Mouse (Mus musculus): ENCODE measurements around the gene Rara. TPM values are rescaled to one million over a fixed set of nuclear protein-coding genes. Genes with fewer than 3 reads are reported as not detected.

Rara gene
- polyA plus RNA-seq, 1 experiment from 2014 or later: 53.5 TPM

DNA sequence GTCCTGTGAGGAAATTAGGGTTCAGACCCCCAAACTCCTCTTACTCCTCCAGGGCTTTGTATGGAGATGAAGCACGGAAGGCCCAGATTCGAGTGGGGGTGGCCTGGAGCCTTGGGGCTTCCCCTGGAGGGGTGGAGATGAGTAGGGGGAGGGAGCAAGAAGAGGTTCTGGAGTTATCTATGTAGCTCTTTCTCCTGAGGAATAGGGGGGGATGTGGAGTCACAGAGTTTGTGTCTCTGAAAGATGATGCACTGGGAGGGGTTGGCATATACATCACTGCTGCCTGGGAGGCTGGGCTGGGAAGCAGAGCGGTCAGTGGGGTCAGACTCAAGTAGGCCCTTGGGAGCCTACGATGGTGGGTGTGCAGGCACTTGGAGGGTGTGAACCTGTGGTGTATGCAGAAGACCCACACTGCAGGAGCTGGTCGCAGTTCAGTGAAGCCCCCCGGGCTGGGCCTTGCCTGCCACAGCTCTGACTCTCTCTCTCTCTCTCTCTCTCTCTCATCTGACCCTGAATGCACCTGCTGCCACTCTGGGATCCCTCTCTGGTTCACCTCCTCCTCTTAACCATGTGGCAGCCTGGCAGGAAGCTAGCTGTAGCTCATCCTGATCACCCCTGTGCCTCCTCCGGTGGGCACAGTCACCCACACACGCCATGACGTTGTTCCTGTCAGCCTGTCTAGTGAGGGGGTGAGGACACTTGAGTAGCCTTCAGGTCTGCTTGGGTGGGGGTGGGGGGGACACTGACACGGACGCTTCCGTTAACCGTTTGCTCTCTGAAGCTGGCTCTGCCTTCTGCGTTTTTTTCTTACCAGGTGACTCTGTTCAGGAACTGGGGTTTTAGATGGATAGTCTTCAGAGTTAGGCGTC lies 11.7 kb downstream of the Rara start:
- peaks cover 86% of the 10 kb centered on the region for H3K4me1 ChIP-seq
- peak overlapping the region; percentile 81 for H3K4me3 ChIP-seq (replicated peaks)
- H3K9ac ChIP-seq: peak overlapping the region; percentile 75
- WGBS: 23% methylated on average over 15 of the region's 15 CpGs
- ATAC-seq (ENCODE audit: insufficient number of reproducible peaks, low FRiP score, low TSS enrichment, low read depth): no peak
- H3K27ac ChIP-seq (replicated peaks): peak overlapping the region; percentile 96
- H3K4me2 ChIP-seq (replicated peaks): peak overlapping the region; percentile 80
- no peaks in the 10 kb centered on the region for H3K27me3 ChIP-seq
- H3K36me3 ChIP-seq: no peaks in the 10 kb centered on the region
- H3K9me3 ChIP-seq (replicated peaks): no peaks in the 10 kb centered on the region

DNA sequence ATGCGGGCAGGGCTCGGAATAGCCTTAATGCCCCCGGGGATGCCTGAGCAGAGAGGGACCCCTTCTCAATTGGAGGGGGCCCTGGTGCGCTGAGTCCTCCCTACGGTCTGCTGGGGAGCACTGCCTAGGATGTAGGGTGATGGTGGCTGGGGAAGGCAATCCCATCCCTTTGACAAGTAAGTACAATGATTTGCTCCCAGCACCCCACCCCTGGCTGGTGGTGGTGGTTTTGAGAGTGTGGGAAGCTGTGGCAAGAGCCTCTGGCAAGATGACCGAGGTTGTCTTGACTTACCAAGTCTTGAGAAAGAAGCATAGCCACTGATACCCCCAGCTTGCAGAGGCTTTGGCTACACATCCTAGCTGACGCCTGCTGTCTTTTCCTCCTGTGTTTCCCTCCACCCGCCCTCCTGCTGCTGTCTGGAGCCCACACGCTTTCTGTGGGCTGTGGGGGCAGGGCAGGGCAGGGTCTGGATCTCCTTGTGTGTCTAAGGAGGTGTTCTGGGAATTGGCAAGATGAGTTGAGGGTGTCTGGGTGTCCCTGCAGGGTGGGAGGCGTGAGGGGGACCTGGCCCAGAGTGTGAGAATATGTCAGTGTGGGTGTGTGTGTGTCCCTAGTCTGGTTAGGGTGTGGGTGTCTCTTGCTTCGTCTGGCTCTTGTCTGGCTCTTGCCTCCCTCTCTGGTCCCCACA lies 12.5 kb downstream of the Rara start:
- Histone ChIP-seq H3K9ac (peak overlapping the region; percentile 75; the same call in 1 of the 2 replicates), H3K4me2 (replicated peaks) (peak overlapping the region; percentile 80), H3K27me3 (no peaks in the 10 kb centered on the region), H3K4me3 (replicated peaks) (peak overlapping the region; percentile 81), H3K4me1 (peaks cover 87% of the 10 kb centered on the region), H3K9me3 (replicated peaks) (no peaks in the 10 kb centered on the region), H3K36me3 (no peaks in the 10 kb centered on the region), H3K27ac (replicated peaks) (peak overlapping the region; percentile 96)
- ATAC-seq (ENCODE audit: insufficient number of reproducible peaks, low FRiP score, low TSS enrichment, low read depth): no peak
- 25% methylated on average over 11 of the region's 11 CpGs for WGBS

DNA sequence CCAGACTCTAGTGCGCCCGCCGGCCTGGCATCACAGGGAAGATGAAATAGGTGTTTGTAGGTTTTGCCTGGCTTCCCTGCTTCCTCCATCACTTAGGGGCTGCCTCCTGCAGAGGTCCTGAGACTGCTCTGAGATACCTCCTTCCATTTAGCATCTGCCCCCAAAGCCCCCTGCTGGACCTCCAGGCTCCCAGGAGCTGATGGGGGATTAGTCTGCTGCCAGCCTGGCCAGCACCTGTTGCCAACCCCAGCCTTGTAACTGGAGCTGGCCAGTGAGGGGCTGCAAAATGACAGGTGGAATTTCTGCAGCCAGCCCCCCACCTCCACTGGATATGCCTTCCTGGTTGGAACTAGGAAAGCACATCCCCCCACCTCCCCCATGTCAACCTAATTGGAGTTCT lies 13.2 kb downstream of the Rara start:
- WGBS: 13% methylated on average over 3 of the region's 3 CpGs
- Histone ChIP-seq H3K9me3 (replicated peaks) (no peaks in the 10 kb centered on the region), H3K4me1 (peaks cover 88% of the 10 kb centered on the region), H3K4me3 (replicated peaks) (peak overlapping the region; percentile 81), H3K9ac (peak overlapping the region; percentile 24; the same call in 1 of the 2 replicates), H3K27ac (replicated peaks) (peak overlapping the region; percentile 96), H3K27me3 (no peaks in the 10 kb centered on the region), H3K4me2 (replicated peaks) (peak overlapping the region; percentile 80), H3K36me3 (no peaks in the 10 kb centered on the region)
- ATAC-seq (ENCODE audit: insufficient number of reproducible peaks, low FRiP score, low TSS enrichment, low read depth): no peak

DNA sequence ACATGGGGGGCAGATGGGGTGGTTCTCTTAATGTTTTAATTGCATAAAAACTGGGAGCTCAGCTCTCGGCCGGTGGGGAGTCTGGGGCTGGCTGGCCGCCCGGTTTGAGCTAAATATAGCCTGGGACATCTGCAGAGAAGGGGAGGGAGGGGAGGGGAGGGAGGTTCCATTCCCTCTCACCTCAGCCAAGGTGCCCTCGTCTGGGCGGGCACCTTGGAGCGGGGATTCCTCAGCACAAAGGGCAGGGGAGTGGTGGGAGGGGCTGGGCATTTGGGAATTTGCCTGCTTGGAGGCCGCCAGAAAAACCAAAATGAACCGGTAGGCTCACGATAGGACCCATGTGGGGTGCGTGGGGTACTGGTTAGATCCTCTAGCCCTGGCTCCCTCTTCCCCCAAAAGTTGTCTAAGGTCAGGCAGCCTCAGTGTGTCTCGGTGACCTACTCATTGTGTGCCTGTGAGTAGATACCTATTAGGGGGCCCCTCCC lies 13.8 kb downstream of the Rara start:
- peak overlapping the region; percentile 24 for H3K9ac ChIP-seq
- peaks cover 88% of the 10 kb centered on the region for H3K4me1 ChIP-seq
- no peaks in the 10 kb centered on the region for H3K9me3 ChIP-seq (replicated peaks)
- WGBS: 5% methylated on average over 12 of the region's 12 CpGs
- peak overlapping the region; percentile 81 for H3K4me3 ChIP-seq (replicated peaks)
- H3K27ac ChIP-seq (replicated peaks): peak overlapping the region; percentile 96
- ATAC-seq (ENCODE audit: insufficient number of reproducible peaks, low FRiP score, low TSS enrichment, low read depth): no peak
- H3K36me3 ChIP-seq: no peaks in the 10 kb centered on the region
- no peaks in the 10 kb centered on the region for H3K27me3 ChIP-seq
- peak overlapping the region; percentile 80 for H3K4me2 ChIP-seq (replicated peaks)

DNA sequence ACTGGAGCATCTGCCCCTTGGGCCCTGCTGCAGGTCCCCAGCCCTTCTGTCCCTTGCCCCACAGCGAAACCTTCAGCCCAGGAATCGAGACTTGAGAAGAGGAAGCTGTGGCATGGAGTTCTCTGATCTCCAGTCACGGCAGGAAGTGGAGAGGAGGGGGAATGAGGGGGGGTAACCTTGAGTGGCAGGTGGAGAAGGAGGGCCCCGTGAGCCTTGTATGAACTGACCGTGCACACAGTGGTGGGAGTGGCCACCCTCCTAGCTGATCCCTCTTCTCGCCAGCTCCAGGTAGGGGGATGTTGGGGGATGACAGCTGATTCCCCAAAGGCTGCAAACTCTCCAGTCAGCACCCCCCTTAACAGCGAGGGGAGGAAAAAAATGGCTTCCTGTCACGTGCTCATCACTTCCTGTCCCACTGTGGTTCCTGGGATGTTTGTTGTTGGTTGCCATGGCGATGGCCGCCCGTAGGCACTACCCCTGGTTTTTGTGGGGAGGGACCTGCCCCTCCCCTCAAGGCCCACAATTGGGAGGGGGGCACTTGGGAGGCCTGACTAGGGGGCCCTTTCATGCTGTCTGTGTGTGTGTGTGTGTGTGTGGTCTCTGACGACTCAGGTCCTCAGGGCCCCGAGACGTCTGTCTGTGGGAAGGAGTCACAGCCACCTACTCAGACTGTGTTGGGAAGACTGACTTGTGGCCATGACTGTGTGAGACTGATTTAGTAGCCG lies 14.4 kb downstream of the Rara start:
- H3K27me3 ChIP-seq: no peaks in the 10 kb centered on the region
- peak overlapping the region; percentile 81 for H3K4me3 ChIP-seq (replicated peaks)
- H3K9ac ChIP-seq: peak overlapping the region; percentile 24; the same call in 1 of the 2 replicates
- WGBS: 4% methylated on average over 15 of the region's 15 CpGs
- H3K9me3 ChIP-seq (replicated peaks): no peaks in the 10 kb centered on the region
- no peaks in the 10 kb centered on the region for H3K36me3 ChIP-seq
- ATAC-seq (ENCODE audit: insufficient number of reproducible peaks, low FRiP score, low TSS enrichment, low read depth): no peak
- H3K27ac ChIP-seq (replicated peaks): peak overlapping the region; percentile 96
- H3K4me2 ChIP-seq (replicated peaks): peak overlapping the region; percentile 80
- H3K4me1 ChIP-seq: peaks cover 85% of the 10 kb centered on the region

DNA sequence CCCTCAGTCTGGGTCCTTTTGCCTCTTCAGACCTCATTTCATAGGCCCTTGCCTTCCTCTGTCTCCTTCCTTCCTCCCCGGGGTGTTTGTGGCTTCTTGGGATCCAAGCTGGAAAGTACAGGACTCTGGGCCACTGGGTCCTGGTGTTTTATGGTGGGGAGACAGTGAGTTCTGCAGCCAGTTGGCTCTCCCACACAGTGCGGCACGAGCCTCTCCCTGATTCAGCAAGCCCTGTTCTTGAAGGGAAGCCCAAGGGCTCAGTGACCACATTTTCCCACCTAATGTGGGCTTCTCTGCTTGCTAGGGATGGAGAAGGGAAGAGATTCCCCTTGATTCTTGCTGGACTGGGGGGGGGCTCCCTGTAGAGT lies 14.9 kb downstream of the Rara start:
- peaks cover 88% of the 10 kb centered on the region for H3K4me1 ChIP-seq
- no peak overlapping the region for H3K9ac ChIP-seq
- H3K36me3 ChIP-seq: no peaks in the 10 kb centered on the region
- peak overlapping the region; percentile 81; the same call in 1 of the 2 replicates for H3K4me3 ChIP-seq (replicated peaks)
- H3K4me2 ChIP-seq (replicated peaks): peak overlapping the region; percentile 80
- H3K27ac ChIP-seq (replicated peaks): peak overlapping the region; percentile 96
- H3K9me3 ChIP-seq (replicated peaks): no peaks in the 10 kb centered on the region
- WGBS: 41% methylated on average over 3 of the region's 3 CpGs
- ATAC-seq (ENCODE audit: insufficient number of reproducible peaks, low FRiP score, low TSS enrichment, low read depth): no peak
- no peaks in the 10 kb centered on the region for H3K27me3 ChIP-seq

DNA sequence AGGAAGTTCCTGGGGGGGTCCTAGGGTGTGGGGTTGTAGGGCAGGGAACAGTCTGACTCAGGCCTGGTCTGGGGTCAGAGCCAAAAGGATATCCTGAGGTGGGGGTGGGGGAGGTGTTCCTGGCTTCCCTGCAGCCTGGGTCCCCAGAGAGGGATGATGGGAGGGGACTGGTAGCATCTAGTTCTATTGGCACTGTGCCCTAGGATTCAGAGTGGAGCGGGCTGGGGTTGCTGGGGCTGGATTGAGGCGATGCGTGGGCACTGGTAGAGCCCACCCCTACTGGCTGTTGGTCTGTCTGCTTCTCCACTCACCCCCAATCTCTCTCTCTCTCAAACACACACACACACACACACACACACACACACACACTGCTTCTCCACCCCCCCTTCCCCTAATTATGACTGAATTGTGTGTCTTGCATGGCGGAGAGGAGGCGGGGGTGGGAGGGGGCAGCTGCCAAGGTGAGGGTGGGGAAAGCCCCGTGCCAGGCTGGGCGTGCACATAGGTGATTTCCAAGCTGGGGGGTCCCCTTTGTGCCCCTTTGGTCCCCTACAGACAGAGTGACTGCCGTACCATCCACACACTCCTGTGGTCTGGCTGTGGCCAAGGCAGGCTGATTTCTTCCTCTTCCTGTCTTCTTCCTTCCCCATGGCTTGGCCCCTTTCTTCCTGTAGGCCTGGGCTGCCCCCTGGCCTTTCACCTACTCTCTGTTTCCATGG lies 15.5 kb downstream of the Rara start:
- H3K4me3 ChIP-seq (replicated peaks): 0 out of 2 replicates have a peak overlapping the region, but pooled peaks have one; percentile 0
- H3K27me3 ChIP-seq: no peaks in the 10 kb centered on the region
- peak overlapping the region; percentile 96 for H3K27ac ChIP-seq (replicated peaks)
- WGBS: 29% methylated on average over 8 of the region's 8 CpGs
- H3K9me3 ChIP-seq (replicated peaks): no peaks in the 10 kb centered on the region
- peak; percentile 16; the same call in 1 of the 2 replicates for ATAC-seq (ENCODE audit: insufficient number of reproducible peaks, low FRiP score, low TSS enrichment, low read depth)
- H3K9ac ChIP-seq: no peak overlapping the region
- peaks cover 94% of the 10 kb centered on the region for H3K4me1 ChIP-seq
- peak overlapping the region; percentile 80 for H3K4me2 ChIP-seq (replicated peaks)
- no peaks in the 10 kb centered on the region for H3K36me3 ChIP-seq

DNA sequence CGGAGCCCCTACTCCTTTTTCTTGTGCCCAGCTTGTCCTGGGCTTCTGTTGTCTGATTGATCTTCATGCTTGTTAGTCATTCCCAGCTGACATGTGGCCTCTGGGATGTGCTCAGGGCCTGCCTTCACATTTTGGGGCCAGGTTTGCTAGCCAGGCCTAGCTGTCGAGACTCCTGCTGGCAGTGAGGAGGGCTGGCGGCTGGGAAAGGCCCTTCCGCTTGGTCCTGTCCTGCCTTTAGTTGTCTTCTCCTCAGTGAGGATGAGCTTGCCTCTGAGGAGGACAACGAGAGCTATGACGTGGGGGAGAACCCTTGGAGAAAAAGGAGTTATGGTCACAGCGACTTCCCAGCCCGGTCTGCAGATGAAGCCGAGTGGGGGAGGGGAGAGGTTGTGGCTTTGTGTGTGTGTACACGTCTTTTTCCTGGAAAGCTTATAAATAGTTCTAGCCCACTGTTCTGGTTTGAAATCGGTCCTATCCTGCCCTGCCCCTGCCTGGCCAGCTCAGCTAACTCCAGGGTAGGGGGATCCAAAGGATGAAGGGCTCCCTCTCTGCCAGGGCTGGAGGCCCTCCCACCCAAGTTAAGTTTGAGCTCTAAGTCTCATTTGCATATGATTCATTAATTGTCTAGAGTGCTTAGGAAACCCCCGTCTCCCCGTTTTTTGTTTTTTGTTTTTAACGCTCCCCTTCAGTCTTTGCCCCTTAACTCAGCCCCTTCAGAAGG lies 16.3 kb downstream of the Rara start:
- no peak for ATAC-seq (ENCODE audit: insufficient number of reproducible peaks, low FRiP score, low TSS enrichment, low read depth)
- H3K27ac ChIP-seq (replicated peaks): peak overlapping the region; percentile 96
- H3K36me3 ChIP-seq: no peaks in the 10 kb centered on the region
- 34% methylated on average over 14 of the region's 14 CpGs for WGBS
- peaks cover 92% of the 10 kb centered on the region for H3K4me1 ChIP-seq
- H3K9me3 ChIP-seq (replicated peaks): no peaks in the 10 kb centered on the region
- 0 out of 2 replicates have a peak overlapping the region, but pooled peaks have one; percentile 2 for H3K4me3 ChIP-seq (replicated peaks)
- peak overlapping the region; percentile 80 for H3K4me2 ChIP-seq (replicated peaks)
- no peaks in the 10 kb centered on the region for H3K27me3 ChIP-seq
- peak overlapping the region; percentile 29 for H3K9ac ChIP-seq

DNA sequence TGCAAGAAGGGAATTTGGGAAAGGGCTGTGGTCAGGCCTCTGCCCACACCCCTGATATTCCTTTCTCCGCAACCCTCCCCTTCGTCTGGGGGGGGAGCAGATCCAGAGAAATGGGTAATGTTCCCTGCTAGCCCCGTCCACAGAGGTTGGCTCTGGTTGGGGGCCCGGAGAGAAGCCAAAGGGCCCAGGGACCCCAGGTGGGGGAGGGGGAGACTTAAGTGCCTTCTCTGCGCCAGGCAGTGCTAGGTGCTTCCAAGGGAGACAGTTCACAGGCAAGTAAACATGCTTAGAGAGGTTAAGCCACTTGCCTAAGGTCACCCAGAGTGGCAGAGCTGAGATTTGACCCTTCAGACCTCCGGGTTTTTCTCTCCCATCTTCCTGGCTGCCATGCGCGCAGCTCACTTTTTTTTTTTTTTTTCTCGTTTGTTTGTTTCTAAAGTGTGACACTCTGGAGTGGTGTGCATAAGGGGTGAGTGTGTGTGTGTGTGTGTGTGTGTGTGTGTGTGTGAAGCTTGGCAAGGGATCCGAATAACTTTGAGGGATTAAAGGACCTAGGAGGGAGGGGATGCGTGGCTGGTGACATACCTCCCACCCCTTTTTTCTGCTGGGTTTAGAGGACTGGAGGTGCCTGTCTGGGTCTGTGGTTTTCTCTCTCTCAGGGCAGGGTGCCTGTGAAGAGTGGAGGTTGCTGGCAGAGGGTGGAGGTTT lies 17.4 kb downstream of the Rara start:
- Histone ChIP-seq H3K4me3 (replicated peaks) (no peak overlapping the region), H3K36me3 (peaks cover 1% of the 10 kb centered on the region; the same call in 1 of the 2 replicates), H3K4me2 (replicated peaks) (peak overlapping the region; percentile 80), H3K27me3 (no peaks in the 10 kb centered on the region), H3K4me1 (peaks cover 92% of the 10 kb centered on the region), H3K9me3 (replicated peaks) (no peaks in the 10 kb centered on the region), H3K27ac (replicated peaks) (peak overlapping the region; percentile 96), H3K9ac (no peak overlapping the region)
- ATAC-seq (ENCODE audit: insufficient number of reproducible peaks, low FRiP score, low TSS enrichment, low read depth): no peak
- 32% methylated on average over 11 of the region's 11 CpGs for WGBS

Data from embryonic facial prominence, embryonic 15.5 days (tissue).